Mouse (Mus musculus) ES-E14 (cell line): Measurements from ENCODE around the gene Gria4.

ENCODE experiments used
- CHD2 ChIP-seq: IDR thresholded peaks from 2 replicates; pipeline ENCODE4 v1.6.1; 2014; ENCODE audit warnings: mild to moderate bottlenecking, low read depth, low read length, inconsistent platforms
- MAFK ChIP-seq: IDR thresholded peaks from 2 replicates; pipeline ENCODE4 v1.6.1; 2014; ENCODE audit warnings: mild to moderate bottlenecking, low read depth, low read length, inconsistent platforms; ENCODE audit not compliant: insufficient read depth
- ZC3H11A ChIP-seq: IDR thresholded peaks from 2 replicates; pipeline ENCODE4 v1.6.1; 2012; ENCODE audit warnings: low read depth, mild to moderate bottlenecking, inconsistent platforms, low read length, borderline replicate concordance

GRCm38 (mm10) chr9:4665691-4666090, 130.3 kb downstream of the Gria4 start:
- TF ChIP-seq ZC3H11A = no peak
- TF ChIP-seq MAFK = no peak
- TF ChIP-seq CHD2 = no peak
